Mouse (Mus musculus) mouse trophoblast stem cell (cell line): ENCODE data around the gene Olfr718-ps1.

Experiments used
- in situ Hi-C, 2 experiments: fragments of 300-500 bp; cut with MseI, MboI; formaldehyde crosslinking; loops; 2 replicates in 1 of 2; 3 replicates in 1 of 2; pipeline ENCODE4 v1.15.1; 2025

Gene Olfr718-ps1

DNA sequence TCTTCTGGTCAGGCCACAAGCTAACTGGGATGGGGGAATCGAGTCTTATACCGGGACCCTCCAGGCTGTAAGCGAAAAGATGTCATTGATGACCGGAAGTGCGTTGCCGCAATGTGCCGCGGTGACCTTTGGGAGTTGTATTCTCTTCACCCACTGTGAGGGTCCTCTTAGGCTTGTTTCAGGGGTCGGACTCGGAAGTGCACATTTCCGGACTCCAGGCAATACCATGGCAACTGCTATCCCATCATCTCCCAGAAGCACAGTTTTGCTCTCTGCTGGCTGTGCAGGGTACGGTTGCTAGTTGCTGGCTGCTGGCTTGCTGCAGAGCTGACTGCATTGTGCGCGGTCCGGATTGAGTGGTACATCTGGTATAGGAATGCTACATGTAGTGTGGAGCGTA, 18.3 kb downstream of the Olfr718-ps1 start:
- in situ Hi-C loops: no loop called here

DNA sequence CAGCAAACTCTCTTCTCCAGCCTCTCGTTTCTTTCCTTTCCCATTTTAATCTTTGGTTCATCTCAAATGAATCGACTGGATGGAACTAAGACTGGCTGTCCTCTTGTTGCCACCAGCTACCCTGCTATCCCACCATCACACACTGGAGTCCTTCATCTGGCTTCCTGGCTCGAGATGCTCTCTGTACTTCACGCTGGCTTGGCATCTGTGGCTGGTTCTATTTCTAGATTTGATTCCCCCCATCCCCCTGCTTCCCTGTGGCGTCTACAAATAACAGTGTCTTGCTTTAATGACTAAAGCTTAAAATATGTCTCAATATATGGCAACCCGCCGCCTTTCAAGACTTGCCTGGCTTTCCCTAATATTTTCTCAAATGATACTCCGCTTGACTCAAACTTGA, 19.5 kb downstream of the Olfr718-ps1 start:
- in situ Hi-C loops: no loop called here

DNA sequence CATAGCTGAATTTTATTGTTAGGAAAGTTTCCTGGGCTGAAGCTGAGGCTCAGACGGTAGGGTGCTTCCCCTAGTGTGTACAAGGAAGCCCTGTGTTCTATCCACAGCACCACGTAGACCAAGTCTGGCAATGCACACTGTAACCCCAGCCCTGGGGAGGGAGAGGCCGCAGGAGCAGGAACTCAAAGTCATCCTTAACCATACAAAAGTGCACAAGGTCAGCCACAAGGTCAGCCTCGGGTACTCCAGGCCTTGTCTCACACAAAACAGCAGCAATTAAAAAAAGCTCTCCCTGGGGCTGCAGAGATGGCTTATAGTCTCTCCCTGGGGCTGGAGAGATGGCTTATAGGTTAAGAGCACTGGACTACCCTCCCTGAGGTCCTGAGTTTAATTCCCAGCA, 20.5 kb downstream of the Olfr718-ps1 start:
- in situ Hi-C loops: no loop called here

DNA sequence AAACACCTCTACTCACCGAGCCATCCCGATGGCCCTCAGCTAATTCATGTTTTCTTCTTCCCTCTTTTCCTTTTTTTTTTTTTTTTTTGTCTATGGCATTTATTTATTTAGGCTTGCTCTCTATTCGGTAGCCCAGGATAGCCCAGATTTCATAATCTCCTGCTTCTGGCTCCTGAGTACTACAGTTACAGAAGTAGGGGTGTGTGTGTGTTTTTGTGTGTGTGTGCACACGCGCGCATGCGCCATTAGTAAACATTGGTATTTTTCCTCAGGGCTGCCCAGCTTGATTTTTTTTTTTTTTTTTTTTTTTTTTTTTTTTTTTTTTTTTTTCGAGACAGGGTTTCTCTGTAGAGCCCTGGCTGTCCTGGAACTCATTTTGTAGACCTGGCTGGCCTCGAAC, 21.3 kb downstream of the Olfr718-ps1 start:
- in situ Hi-C loops: no loop called here

DNA sequence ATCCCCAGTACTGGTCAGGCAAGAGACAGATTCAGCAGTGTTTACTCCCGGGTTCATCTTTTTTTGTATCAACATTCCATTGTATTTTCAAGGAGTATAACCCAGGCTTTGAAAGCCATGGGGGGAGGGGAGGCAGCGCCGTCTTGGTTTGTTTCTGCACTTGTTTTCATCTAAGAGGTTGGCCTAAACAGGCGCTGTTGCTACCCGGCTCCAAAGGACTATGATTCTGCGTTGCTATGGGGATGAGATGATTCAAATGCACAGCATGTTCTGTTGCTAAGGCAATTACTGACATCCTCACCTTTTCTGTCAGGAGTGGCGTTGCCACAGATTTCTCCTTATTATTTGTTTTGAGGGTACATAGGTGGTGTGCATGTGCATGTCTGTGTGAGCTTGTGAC, 21.8 kb downstream of the Olfr718-ps1 start:
- in situ Hi-C loops: no loop called here

DNA sequence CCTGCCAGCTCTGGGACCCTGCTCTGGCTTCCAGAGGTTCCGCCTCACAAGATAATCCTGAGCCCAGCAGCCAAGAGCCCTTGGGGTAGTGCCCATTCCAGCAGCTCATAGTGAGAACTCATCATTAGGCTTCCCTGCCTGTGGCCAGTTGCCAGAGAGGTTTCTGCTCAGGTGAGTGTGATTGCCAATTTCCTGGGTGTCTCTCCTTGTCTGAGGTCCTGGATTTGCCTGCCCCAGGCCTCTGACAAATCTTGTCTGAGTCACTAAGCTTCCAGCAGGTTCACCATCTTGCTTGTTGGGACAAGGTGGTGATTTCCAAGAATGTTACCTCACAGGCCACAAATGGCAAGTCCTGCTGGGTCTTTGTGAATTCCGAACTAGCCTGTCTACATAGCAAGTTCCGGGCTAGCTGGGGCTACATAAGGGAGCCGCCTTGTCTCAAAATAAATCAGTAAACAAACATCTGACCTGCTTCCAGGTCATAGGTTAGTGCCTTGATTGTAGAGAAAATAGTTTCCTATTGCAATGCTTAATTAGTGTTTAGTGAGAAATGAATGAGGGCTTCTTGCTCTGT, 22.5 kb downstream of the Olfr718-ps1 start:
- in situ Hi-C loops: no loop called here

DNA sequence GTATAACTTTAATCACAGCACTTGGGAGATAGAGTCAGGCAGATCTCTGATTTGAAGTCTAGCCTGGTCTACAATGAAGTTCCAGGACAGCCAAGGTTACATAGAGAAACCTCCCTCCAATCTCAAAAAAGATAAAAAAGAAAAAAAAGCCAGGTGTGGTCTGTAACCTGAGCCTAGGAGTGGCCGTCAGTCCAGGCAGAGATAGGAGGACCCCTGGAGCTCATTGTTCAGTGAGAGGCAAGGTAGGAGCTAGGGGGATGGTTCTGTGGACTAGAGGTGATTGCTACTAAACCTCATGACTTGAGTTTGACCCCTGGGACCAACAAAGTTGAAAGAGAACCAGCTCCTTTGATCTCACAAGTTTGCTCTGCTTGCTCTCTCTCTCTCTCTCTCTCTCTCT, 24.7 kb downstream of the Olfr718-ps1 start:
- in situ Hi-C loops: no loop called here

DNA sequence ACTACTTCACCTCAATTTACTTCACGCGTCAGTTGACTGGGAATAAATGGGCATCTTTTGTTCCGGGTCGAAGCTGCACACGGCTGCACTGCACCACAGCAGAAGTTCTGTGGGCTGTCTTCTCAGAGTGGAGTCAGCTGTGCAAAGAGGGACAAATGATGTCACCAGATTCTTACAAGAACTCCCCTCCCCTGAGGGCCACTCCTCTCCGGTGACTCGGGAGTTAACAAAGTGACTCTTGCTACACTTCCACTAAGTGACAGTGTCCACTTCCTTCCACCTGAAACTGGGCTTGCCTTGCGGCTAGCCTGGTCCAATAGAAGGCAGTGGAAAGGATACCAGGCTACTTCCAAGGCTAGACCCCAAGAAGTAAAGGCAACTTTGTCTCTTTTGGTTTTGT, 25.3 kb downstream of the Olfr718-ps1 start:
- in situ Hi-C loops: no loop called here

DNA sequence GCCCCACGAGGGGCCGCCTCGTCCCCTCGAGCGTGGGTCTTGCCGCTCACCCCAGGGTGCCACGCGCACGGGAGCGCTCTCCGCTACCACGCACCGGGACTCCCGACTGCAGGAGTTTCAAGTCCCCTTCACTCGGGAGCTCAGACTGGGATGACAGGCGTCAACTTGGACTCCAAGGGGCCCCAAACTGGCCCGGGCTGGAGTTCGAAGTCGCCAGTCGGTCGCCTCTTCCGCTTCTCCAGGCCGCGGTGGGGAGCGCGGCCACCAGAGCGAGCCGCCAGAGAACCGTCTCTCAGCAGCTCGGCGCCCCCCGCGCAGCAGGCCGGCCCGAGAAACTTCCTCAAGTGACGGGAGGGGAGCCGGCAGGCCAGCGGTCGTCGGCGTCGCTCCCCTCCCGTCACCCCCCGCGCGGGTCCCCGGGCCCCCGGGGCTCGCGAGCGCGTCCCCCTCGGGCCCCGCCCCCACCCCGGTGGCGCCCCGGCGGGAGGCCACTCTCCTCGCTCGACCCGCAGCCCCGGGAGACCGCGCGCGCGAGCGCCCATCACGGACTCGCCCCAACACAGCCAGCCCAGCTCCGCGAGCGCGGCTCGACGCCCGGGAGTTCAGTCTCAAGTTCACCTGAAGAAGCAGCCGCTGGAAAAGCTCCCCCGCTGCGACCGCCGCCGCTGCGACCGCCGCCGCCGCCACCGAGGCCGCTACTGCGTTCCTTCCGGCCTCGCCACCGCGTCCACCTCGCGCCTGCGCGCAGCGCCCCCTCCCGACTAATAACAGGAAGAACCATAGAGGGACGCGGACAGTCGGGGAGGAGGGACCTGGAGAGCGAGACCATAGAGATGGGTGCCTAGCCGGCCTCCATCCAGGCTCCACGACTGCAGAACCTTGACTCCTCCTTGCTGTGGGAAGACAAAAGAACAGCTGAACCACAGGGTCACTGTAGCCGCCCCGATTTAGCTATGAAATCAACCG, 34.8 kb downstream of the Olfr718-ps1 start, which contains the start of gene Rnf216:
Gene Rnf216 (minus strand): TSS at position 714 of the 966 bp plus-strand sequence.
- in situ Hi-C loops: no loop called here

DNA sequence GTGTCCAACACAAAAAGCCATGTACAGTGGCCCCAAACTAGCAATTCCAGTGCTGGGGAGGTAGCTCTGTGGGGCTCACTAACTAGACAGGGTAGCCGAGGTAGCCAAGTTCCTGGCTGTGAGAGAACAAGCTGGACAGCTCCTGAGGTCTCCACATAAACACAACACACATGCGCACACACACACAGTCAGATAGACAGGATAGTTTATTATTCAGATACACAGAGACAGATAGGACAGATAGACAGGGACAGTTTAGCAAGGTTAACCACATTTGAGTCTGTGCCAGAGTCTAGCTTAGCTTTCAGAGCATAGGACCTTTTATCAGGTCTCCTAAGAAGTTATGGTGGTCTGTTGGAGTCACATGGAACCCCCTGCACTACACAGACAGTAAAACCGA, 40.5 kb downstream of the Olfr718-ps1 start:
- in situ Hi-C loops: no loop called here

DNA sequence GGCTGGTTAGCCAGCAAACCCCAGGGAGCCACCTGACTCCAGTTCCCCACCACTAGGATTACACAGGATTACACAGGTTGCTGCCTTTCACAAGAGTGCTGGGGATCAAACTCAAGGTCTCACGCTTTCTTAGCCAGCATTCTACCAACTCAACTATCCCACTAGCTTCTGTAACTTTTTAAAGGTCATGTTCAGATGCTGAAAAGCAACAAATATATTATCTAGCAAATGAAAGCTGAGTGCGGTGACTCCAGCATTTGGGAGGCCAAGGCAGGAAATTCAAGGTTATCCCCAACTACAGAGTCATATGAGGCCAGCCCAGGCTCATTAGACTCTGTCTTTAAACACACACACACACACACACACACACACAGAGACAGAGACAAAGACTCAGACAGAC, 44.1 kb downstream of the Olfr718-ps1 start:
- in situ Hi-C loops: no loop called here

DNA sequence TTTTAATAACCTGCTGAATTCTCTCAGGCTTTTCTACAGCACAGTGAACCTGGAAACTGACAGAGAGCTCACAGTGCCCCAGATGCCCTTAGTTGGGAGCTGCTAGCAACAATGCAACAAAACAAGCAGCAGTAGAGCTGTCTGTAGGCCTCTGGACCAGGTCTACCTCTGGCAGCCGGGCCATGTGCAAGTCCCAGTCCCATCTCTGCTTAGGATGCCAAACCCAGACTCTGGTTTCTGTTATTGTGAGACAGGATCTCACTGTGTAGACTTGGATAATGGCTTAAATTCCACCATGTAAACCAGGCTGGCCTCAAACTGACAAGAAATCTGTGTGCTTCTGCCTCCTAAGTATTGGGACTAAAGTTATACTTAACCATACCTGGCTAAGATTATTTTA, 45.8 kb downstream of the Olfr718-ps1 start:
- in situ Hi-C loops: no loop called here

DNA sequence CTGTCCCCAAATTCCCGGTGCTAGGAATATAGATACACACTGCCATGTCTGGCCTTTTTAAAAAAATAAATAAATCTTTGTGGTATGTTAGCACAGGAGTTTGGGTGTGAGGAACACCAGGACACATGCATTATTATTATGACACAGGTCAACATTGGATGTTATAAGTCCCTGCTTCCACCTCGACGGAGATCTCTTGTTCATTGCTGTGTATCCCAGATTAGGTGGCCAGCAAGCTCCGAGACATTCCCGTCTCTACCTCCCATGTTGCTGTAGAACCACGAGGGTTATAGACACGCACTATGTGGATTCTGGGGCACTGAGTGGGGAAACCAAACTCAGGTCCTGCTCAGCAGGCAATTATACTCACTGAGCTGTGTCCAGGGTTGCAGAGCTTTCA, 52.1 kb downstream of the Olfr718-ps1 start:
- in situ Hi-C loops: no loop called here

DNA sequence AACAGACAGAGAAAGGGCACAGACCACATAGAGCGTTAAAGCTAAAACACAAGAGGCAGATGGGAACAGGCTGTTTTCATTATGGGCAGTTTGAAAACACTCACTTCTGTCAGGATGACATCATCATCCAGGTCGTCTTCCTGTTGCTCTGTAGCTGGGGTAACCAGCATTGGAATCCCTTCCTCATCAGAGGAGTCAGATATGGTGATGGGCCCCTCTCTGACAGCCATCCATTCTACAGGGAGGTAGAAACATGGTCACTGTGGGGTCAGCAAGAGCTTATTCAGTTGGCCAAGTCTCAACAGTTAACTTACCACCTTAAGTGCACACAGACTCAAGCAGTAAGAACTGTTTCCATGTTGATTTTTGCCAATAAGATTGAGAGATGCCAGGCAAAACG, 54.5 kb downstream of the Olfr718-ps1 start:
- in situ Hi-C loops: no loop called here

DNA sequence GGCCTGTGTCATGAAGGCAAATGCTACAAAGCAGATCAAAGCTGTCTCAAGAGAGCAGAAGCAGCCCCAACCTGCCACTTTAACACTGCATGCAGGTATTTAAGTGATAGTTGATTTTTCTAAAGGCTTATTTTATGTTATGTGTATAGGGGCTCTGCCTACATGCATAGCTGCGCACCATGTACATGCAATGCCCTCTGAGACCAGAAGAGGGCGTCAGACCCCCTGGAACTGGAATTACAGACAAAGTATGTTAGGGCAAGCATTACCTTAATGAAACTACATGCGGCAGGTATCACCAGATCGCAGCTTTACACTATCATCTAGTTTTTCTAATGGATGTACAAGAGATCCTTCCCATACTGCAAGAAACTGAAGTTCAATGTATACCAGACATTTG, 62.5 kb downstream of the Olfr718-ps1 start:
- in situ Hi-C loops: no loop called here
